Mouse (Mus musculus) testis, adult 2 months (tissue): ENCODE measurements at regions not wholly inside any gene's neighbourhood (a gene's known extent, or its start where the extent isn't known, plus 50 kb on each side); places are given as distances from the start of the nearest gene placed in this dataset.

Experiments
- CTCF ChIP-seq: fragments of 200-500 bp; IDR thresholded peaks from 2 replicates; pipeline ENCODE4 v1.5.1; 2012; ENCODE audit warnings: low read depth, mild to moderate bottlenecking, inconsistent platforms, low read length, moderate library complexity; ENCODE audit not compliant: control insufficient read depth, insufficient read depth, insufficient replicate concordance
- POLR2A ChIP-seq: fragments of 200-500 bp; IDR thresholded peaks from 2 replicates; pipeline ENCODE4 v1.6.1; 2012; ENCODE audit warnings: low read depth, mild to moderate bottlenecking, inconsistent platforms, low read length, moderate library complexity; ENCODE audit not compliant: control insufficient read depth

DNA sequence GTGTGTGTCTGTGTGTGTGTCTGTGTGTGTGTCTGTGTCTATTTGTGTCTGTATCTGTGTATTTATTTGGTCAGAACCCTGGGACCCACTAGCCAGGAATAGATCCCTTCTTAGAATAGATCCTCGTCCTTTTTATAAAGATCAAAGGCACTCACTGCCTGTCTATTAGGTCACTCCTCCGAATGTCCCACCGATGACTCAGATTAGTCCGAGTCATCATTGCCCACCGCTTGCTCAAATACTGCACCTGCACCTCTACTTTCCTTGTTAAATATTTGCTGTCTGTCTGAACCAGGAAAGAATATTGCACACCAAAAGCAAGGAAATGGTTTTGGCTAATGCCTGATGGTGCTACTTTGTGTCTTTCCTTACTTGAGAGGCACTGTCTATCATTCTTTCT lies 112.7 kb downstream of the Mreg start:
- TF ChIP-seq CTCF: no peak
- TF ChIP-seq POLR2A: no peak
